Mouse (Mus musculus) forebrain, embryonic 10.5 days (tissue): ENCODE measurements at regions not wholly inside any gene's neighbourhood (a gene's known extent, or its start where the extent isn't known, plus 50 kb on each side); places are given as distances from the start of the nearest gene placed in this dataset.

Source experiments
- DNase-seq: peaks from one replicate; pipeline ENCODE4 v3.0.0-alpha.2; 2017; ENCODE audit warnings: low spot score; ENCODE audit errors: extremely low spot score
- H3K27ac ChIP-seq: fragments of 300-500 bp; sonication (generic); 2 replicates; pipeline ENCODE4 v1.5.1; 2016; ENCODE audit warnings: mild to moderate bottlenecking
- H3K27me3 ChIP-seq: fragments of 300-500 bp; sonication (generic); 2 replicates; pipeline ENCODE4 v1.6.1; 2016; ENCODE audit warnings: mild to moderate bottlenecking; ENCODE audit not compliant: poor library complexity, severe bottlenecking
- H3K36me3 ChIP-seq: fragments of 300-500 bp; sonication (generic); replicated peaks from 2 replicates; pipeline ENCODE4 v1.6.1; 2016; ENCODE audit warnings: mild to moderate bottlenecking, moderate library complexity
- H3K4me1 ChIP-seq: fragments of 300-500 bp; sonication (generic); 2 replicates; pipeline ENCODE4 v1.6.1; 2016
- H3K4me3 ChIP-seq: fragments of 300-500 bp; sonication (generic); 2 replicates; pipeline ENCODE4 v1.5.1; 2016; ENCODE audit warnings: mild to moderate bottlenecking, moderate library complexity
- H3K9me3 ChIP-seq: fragments of 300-500 bp; sonication (generic); 2 replicates; pipeline ENCODE4 v1.6.1; 2016; ENCODE audit warnings: mild to moderate bottlenecking, moderate library complexity
- WGBS: fragments of 180-500 bp; shearing (Covaris S2); methylation state at CpG from one replicate; pipeline ENCODE4 v1.1.7; 2016; 5-methylcytosine and 5-hydroxymethylcytosine counted together

DNA sequence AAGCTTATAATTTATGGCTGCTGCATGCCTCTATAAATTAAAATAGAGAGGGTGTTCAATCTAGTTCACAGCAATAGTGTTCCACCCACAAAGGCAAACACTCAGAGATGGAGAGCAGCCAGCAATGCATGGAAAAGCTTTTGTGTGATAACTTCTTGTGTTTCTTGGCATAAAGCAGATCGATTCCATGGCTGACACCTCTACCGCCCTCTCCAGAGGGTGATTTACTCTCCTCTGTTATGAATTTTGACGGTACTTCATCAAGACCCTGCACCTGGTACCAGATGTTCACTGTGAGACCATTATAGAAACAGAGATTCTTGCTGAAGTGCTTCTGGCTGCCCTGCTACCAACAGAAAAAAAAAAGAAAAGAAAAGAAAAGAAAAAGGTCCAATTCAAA lies 54.1 kb upstream of the Btc start:
- no peak overlapping the region for H3K27ac ChIP-seq
- no peaks in the 10 kb centered on the region for H3K36me3 ChIP-seq
- no peaks in the 10 kb centered on the region for H3K9me3 ChIP-seq
- no peak for DNase-seq
- H3K4me3 ChIP-seq, result no peak overlapping the region
- no peaks in the 10 kb centered on the region for H3K4me1 ChIP-seq
- no peaks in the 10 kb centered on the region for H3K27me3 ChIP-seq
- 91% methylated on average over 3 of the region's 3 CpGs for WGBS

DNA sequence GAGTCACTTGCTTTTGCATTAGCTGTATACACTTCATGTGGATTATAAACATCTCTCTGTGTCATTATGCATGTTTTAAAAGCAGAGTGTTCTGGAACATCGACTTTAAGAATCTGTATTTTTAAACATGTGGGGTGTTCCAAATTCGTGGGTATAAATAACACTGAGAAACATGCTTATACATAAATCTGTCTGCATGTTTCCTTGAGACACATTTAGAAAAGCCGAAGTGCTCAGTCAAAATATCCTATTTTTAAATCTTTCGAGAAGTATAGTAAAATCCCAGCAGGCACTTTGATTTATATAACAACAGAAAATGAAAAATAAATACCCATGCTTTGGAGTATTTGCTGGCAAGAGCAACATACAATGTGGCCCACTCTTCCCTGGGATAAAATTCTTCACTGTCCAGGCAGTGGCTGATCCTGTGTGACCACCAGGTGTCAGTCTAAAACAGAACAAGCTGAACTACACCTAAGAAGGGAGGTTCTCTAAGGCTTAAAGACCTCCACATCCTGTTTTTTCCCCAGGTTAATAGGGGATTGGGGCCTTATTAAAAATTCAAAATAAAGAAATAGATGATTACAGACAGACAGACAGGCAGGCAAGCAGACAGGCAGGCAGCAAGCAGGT lies 52.4 kb upstream of the Parm1 start:
- peak; percentile 18 for DNase-seq
- H3K4me1 ChIP-seq, result peaks cover 4% of the 10 kb centered on the region; the same call in 1 of the 2 replicates
- H3K36me3 ChIP-seq, result no peaks in the 10 kb centered on the region
- 48% methylated on average over 4 of the region's 4 CpGs for WGBS
- no peak overlapping the region for H3K27ac ChIP-seq
- H3K9me3 ChIP-seq, result no peaks in the 10 kb centered on the region
- no peak overlapping the region for H3K4me3 ChIP-seq
- H3K27me3 ChIP-seq, result no peaks in the 10 kb centered on the region
